Mouse (Mus musculus) hindbrain, postnatal 0 days (tissue): Measurements from ENCODE around the gene Baz1b. TPM values are rescaled to one million over a fixed set of nuclear protein-coding genes. Genes with fewer than 3 reads are reported as not detected.

Experiments
- ATAC-seq: fragments of 200-750 bp; cut with Nextera tagmentation; 2 replicates; pipeline ENCODE4 v1.8.0; 2017; ENCODE audit warnings: mild to moderate bottlenecking, moderate TSS enrichment, moderate library complexity
- DNase-seq: peaks from one replicate; pipeline ENCODE4 v3.0.0-alpha.2; 2015; ENCODE audit warnings: low spot score
- H3K27ac ChIP-seq: fragments of 300-500 bp; sonication (generic); 2 replicates; pipeline ENCODE4 v1.5.1; 2014; ENCODE audit warnings: mild to moderate bottlenecking
- H3K27me3 ChIP-seq: fragments of 300-500 bp; sonication (generic); 2 replicates; pipeline ENCODE4 v1.6.1; 2014; ENCODE audit warnings: low read length, mixed read lengths; ENCODE audit not compliant: insufficient read depth
- H3K36me3 ChIP-seq: fragments of 300-500 bp; sonication (generic); 2 replicates; pipeline ENCODE4 v1.6.1; 2014; ENCODE audit warnings: low read length, mixed read lengths; ENCODE audit not compliant: insufficient read depth
- H3K4me1 ChIP-seq: fragments of 300-500 bp; sonication (generic); 2 replicates; pipeline ENCODE4 v1.6.1; 2014; ENCODE audit warnings: antibody characterized with exemption, low read length, mixed read lengths; ENCODE audit not compliant: insufficient read depth
- H3K4me2 ChIP-seq: fragments of 300-500 bp; sonication (generic); 2 replicates; pipeline ENCODE4 v1.6.1; 2014; ENCODE audit warnings: low read depth, mild to moderate bottlenecking, low read length, moderate library complexity, mixed read lengths
- H3K4me3 ChIP-seq: fragments of 300-500 bp; sonication (generic); 2 replicates; pipeline ENCODE4 v1.5.1; 2014; ENCODE audit warnings: low read length
- H3K9ac ChIP-seq: fragments of 300-500 bp; sonication (generic); replicated peaks from 2 replicates; pipeline ENCODE4 v1.6.1; 2014; ENCODE audit warnings: mild to moderate bottlenecking, low read length, moderate library complexity, mixed read lengths
- H3K9me3 ChIP-seq: fragments of 300-500 bp; sonication (generic); 2 replicates; pipeline ENCODE4 v1.6.1; 2016; ENCODE audit warnings: low read length, mixed read lengths
- CTCF ChIP-seq: IDR thresholded peaks from 2 replicates; pipeline ENCODE4 v1.5.1; 2016; ENCODE audit warnings: antibody characterized with exemption, control low read depth, low read depth
- WGBS: fragments of 180-500 bp; shearing (Covaris S2); extraction: QIAGEN DNeasy Blood & Tissue Kit; methylation state at CpG from one replicate; pipeline ENCODE4 v1.1.7; 2014; 5-methylcytosine and 5-hydroxymethylcytosine counted together
- polyA plus RNA-seq: library from polyadenylated mRNA; unstranded; fragments of >200 nt; fragmentation: Nextera tagmentation; extraction: Ambion mirVana; gene quantifications from 2 replicates; pipeline ENCODE4 v1.2.1, GENCODE M21; 2015
- total RNA-seq: library from RNA; depleted of rRNA; stranded (reverse); fragments of >200 nt; gene quantifications from 2 replicates; pipeline ENCODE4 v1.2.3, GENCODE M21; 2014

Gene Baz1b
- total and polyA plus RNA-seq, 2 experiments from 2014 or later = 15.8 to 42.9 TPM

DNA sequence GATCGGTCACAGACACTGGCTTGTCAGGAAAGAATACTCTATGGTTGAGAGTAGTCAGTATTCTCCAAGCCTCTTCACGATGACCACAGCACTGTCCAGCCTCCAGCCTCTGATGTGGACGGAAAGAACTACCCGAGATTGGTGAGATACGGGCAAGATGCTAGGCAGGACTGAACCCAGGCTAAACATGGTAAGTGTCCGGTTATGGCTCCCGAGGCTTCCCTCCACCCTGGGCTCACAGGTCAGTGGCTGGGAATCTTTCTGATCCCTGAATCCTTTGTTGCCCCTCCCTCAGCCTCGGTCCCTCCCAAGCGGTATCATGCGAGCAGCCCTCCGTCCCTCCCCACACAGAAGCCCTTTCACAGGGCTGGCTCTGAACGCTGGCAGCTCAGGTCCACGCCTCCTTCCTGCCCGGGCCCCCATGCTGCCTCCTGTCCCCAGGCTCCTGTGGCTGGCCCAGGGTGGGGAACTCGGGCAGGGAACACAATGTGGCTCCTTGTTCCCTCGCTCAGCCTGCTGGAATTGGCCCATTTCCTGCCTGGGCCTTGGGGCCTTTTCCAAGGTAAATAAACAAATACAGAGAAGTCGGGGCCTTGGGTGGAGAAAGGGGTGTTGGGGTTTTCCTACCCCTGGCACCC, 76.9 kb downstream of the Baz1b start:
- 16% methylated on average over 17 of the region's 17 CpGs for WGBS
- Histone ChIP-seq H3K36me3 (no peaks in the 10 kb centered on the region), H3K4me2 (peak overlapping the region; percentile 28; the same call in 1 of the 2 replicates), H3K27ac (peak overlapping the region; percentile 76), H3K4me1 (no peaks in the 10 kb centered on the region), H3K27me3 (no peaks in the 10 kb centered on the region), H3K9me3 (no peaks in the 10 kb centered on the region), H3K9ac (no peak overlapping the region), H3K4me3 (no peak overlapping the region)
- DNase-seq = peak; percentile 77
- peak; percentile 96 for ATAC-seq
- TF ChIP-seq CTCF = no peak

DNA sequence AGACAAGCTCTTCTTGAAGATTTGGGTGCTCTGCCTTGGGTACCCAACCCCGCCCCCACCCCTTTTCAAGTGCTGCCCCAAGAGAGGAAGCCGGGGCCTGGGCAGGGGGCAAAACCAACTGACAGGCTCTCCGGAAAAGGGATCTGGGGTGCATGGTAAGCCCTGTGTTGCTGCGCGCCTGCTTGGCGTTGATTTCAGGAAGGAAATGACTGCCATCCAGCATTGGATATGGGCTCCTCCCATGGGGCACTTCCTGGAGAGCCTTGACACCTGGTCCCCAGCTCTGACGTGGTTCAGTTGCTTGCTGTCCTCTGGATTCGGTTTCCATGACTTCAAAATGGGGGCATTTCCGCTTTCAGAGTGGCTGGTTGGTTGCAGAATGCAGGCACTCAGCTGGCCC, 77.5 kb downstream of the Baz1b start:
- Histone ChIP-seq H3K27me3 (no peaks in the 10 kb centered on the region), H3K9me3 (no peaks in the 10 kb centered on the region), H3K9ac (no peak overlapping the region), H3K36me3 (no peaks in the 10 kb centered on the region), H3K27ac (peak overlapping the region; percentile 76), H3K4me3 (no peak overlapping the region), H3K4me2 (peak overlapping the region; percentile 28; the same call in 1 of the 2 replicates), H3K4me1 (no peaks in the 10 kb centered on the region)
- WGBS = 30% methylated on average over 9 of the region's 9 CpGs
- no peak for TF ChIP-seq CTCF
- peak; percentile 57; the same call in 1 of the 2 replicates for ATAC-seq
- peak; percentile 23 for DNase-seq

DNA sequence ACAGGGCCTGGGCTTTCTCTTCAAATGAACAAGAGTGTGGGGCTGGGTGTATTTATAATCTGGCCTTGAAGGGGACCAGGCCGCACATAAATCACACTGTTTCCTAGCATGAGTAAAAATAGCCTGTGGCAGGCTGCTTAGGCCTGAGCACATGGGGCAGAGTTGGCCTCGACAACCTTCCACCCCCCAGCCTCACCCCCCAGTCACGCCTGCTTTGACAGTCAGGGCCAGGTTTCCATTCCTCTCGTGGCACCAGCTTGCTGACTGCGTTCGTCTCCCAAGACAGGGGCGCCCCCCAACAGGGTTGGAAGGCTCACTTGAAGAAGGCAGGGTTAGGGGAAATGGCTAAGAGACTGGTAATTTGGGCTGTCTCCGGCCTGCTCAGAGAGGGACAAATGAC, 82.4 kb downstream of the Baz1b start:
- no peak for TF ChIP-seq CTCF
- Histone ChIP-seq H3K27ac (no peak overlapping the region), H3K4me1 (no peaks in the 10 kb centered on the region), H3K9ac (no peak overlapping the region), H3K36me3 (no peaks in the 10 kb centered on the region), H3K4me2 (no peak overlapping the region), H3K27me3 (no peaks in the 10 kb centered on the region), H3K9me3 (no peaks in the 10 kb centered on the region), H3K4me3 (no peak overlapping the region)
- ATAC-seq = no peak
- DNase-seq = no peak
- WGBS = 70% methylated on average over 8 of the region's 8 CpGs

DNA sequence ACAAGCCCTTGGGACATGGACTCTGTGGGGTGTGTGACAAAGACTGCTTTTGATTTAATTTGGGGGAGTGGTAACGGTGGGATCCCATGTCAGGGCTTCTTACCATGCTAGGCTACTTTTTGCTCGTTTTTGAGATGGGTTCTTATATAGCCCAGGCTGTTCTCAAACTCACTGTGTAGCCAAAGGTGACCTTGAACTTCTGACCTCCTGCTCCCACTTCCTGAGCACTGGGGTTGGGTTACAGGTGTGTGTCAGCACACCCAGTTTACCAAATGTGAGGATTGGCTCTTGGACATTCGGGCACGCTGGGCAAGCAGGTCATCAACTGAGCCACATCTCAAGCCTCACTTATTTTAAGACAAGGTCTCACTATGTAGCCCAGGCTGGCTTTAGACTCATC, 83.3 kb downstream of the Baz1b start:
- TF ChIP-seq CTCF = no peak
- Histone ChIP-seq H3K27ac (no peak overlapping the region), H3K9me3 (no peaks in the 10 kb centered on the region), H3K4me1 (no peaks in the 10 kb centered on the region), H3K9ac (no peak overlapping the region), H3K4me3 (no peak overlapping the region), H3K4me2 (no peak overlapping the region), H3K36me3 (no peaks in the 10 kb centered on the region), H3K27me3 (no peaks in the 10 kb centered on the region)
- no peak for DNase-seq
- 94% methylated on average over 4 of the region's 4 CpGs for WGBS
- no peak for ATAC-seq

DNA sequence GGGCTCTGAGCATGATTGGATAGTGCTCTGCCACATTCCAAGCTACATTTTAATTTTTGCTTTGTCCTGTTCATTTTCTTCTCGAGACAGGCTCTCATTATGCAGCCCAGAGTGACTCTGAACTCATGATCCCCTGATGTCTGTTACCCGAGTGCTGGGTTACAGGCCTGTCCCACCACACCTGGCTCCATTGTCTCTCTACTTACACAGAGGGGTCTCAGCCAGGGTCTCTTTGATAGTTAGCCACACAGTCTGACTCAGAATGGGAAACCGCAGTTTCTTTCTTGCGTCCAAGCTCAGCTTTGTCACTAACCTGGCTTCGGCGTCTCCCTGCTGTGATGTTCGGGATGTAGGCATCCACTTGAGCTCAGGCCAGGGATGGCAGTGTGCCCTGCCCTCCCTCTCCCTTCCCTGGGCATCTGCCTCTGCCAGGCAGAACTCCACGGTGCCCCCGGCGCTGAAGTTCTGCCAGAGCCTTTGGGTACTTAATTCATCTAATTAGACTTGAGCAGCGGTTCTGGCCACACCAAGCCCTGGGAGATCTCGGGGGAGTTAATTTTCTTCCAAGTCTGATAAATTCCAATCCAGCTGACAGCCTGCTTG, 84.6 kb downstream of the Baz1b start:
- peak; percentile 86 for ATAC-seq
- no peaks in the 10 kb centered on the region for H3K36me3 ChIP-seq
- no peaks in the 10 kb centered on the region for H3K27me3 ChIP-seq
- peak; percentile 29 for TF ChIP-seq CTCF
- H3K9me3 ChIP-seq = no peaks in the 10 kb centered on the region
- H3K27ac ChIP-seq = peak overlapping the region; percentile 37; the same call in 1 of the 2 replicates
- no peak overlapping the region for H3K4me2 ChIP-seq
- H3K4me1 ChIP-seq = no peaks in the 10 kb centered on the region
- WGBS = 26% methylated on average over 12 of the region's 12 CpGs
- H3K4me3 ChIP-seq = no peak overlapping the region
- peak; percentile 90 for DNase-seq
- no peak overlapping the region for H3K9ac ChIP-seq

DNA sequence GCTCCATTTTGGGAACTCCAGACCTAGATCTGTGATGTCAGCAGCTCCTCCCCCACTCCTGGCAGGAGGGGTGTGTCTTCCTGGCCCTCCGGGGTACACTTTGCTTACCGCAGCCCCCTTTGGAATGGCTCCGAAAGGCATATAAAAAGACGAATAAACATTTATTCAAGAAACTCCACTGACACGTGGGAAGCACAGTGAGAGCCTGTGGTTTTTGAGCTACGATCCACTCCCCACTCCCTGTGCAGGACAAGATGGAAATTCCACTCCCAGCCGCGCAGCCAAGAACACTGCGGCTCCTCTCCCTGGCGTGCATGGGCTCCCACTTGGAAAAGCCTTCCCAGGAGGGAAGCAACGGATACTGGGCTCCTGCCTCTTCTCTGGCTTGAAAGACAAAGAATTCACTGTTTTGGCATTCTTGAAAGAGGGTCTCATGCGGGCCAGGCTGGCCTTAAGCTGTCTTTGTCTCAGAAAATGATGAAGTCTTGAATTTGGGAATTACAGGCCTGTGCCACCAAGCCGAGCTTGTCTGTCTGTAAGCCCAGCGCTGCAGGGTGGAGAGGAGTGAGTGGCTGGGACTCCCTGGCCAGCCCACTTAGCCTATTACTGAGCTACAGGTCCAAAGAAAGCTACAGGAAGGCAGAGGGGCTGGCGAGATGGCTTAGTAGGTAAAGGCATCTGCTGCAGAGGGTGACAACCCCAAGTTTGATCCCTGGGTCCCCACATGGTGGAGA, 87.8 kb downstream of the Baz1b start:
- ATAC-seq = peak; percentile 55; the same call in 1 of the 2 replicates
- H3K4me3 ChIP-seq = no peak overlapping the region
- peak overlapping the region; percentile 62; the same call in 1 of the 2 replicates for H3K27ac ChIP-seq
- H3K4me1 ChIP-seq = no peaks in the 10 kb centered on the region
- H3K36me3 ChIP-seq = no peaks in the 10 kb centered on the region
- H3K27me3 ChIP-seq = no peaks in the 10 kb centered on the region
- no peak overlapping the region for H3K9ac ChIP-seq
- H3K4me2 ChIP-seq = 0 out of 2 replicates have a peak overlapping the region, but pooled peaks have one; percentile 4
- WGBS = 17% methylated on average over 15 of the region's 15 CpGs
- TF ChIP-seq CTCF = no peak
- peak; percentile 46 for DNase-seq
- no peaks in the 10 kb centered on the region for H3K9me3 ChIP-seq
